Mouse (Mus musculus) small intestine, adult 2 months (tissue): Measurements from ENCODE around the gene Hspa1a.

Source experiments
- CTCF ChIP-seq: fragments of 200-500 bp; IDR thresholded peaks from 2 replicates; pipeline ENCODE4 v1.5.1; 2012; ENCODE audit warnings: low read depth, mild to moderate bottlenecking, control low read depth, inconsistent platforms, low read length, moderate library complexity, mixed read lengths; ENCODE audit not compliant: insufficient replicate concordance, insufficient read length; ENCODE audit errors: extremely low read depth
- POLR2A ChIP-seq: fragments of 200-500 bp; IDR thresholded peaks from 2 replicates; pipeline ENCODE4 v1.6.1; 2012; ENCODE audit warnings: low read depth, mild to moderate bottlenecking, control low read depth, inconsistent platforms, low read length, moderate library complexity

DNA sequence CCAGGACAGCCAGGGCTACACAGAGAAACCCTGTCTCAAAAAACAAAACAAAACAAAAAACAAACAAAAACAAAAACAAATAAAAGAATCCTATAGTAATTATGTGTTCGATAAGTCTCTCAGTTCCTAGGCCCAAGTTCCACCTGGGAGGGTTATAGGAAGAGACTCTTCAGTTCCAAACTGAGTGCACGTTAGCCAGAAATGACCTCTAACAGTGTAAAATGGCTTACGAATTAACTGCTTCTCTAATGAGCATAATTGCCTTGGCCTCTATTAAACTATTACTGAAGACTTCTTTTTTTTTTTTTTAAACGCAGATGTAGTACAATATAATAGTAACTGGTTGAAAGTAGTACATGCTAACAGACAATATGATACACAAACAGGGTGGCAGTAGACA is 18.1 kb downstream of the Hspa1a start:
- no peak for TF ChIP-seq CTCF
- TF ChIP-seq POLR2A, result no peak
